Mouse (Mus musculus) MEL (cell line): ENCODE results near the gene Polr3h.

Experiments used
- CHD2 ChIP-seq: IDR thresholded peaks from 2 replicates; pipeline ENCODE4 v1.6.1; 2011; ENCODE audit warnings: low read length, improper control_type of control experiment
- CTCF ChIP-seq, 3 experiments: IDR thresholded peaks in 2 of 3; conservative IDR thresholded peaks in 1 of 3; 2 replicates each; pipeline ENCODE4 v1.5.1; 2011 to 2012; ENCODE audit warnings: low read length in 3 of 3, low read depth in 2 of 3, mild to moderate bottlenecking in 2 of 3, improper control_type of control experiment in 1 of 3, inconsistent platforms in 1 of 3, mixed read lengths in 1 of 3, moderate library complexity in 1 of 3; ENCODE audit not compliant: control insufficient read depth in 1 of 3, insufficient read depth in 1 of 3, poor library complexity in 1 of 3, severe bottlenecking in 1 of 3
- E2F4 ChIP-seq: IDR thresholded peaks from 2 replicates; pipeline ENCODE4 v1.6.1; 2011; ENCODE audit warnings: low read depth, low read length, improper control_type of control experiment, borderline replicate concordance
- ELF1 ChIP-seq: IDR thresholded peaks from 2 replicates; pipeline ENCODE4 v1.6.1; 2014; ENCODE audit warnings: low read depth, mild to moderate bottlenecking, inconsistent platforms, low read length, improper control_type of control experiment, moderate library complexity
- MEF2A ChIP-seq: IDR thresholded peaks from 2 replicates; pipeline ENCODE4 v1.6.1; 2014; ENCODE audit warnings: low read depth, mild to moderate bottlenecking, inconsistent platforms, low read length, improper control_type of control experiment; ENCODE audit not compliant: poor library complexity, insufficient replicate concordance, severe bottlenecking; ENCODE audit errors: extremely low read depth
- NRF1 ChIP-seq: IDR thresholded peaks from 2 replicates; pipeline ENCODE4 v1.6.1; 2014; ENCODE audit warnings: low read depth, mild to moderate bottlenecking, inconsistent platforms, low read length, improper control_type of control experiment, moderate library complexity; ENCODE audit not compliant: poor library complexity, insufficient read depth, severe bottlenecking
- POLR2A ChIP-seq, 2 experiments: IDR thresholded peaks; 2 replicates each; pipeline ENCODE4 v1.6.1; 2011 to 2012; ENCODE audit warnings: low read length in 2 of 2, mild to moderate bottlenecking in 2 of 2, control low read depth in 1 of 2, improper control_type of control experiment in 1 of 2, low read depth in 1 of 2, moderate library complexity in 1 of 2; ENCODE audit not compliant: control insufficient read depth in 1 of 2, insufficient read depth in 1 of 2, poor library complexity in 1 of 2
- RAD21 ChIP-seq: IDR thresholded peaks from 2 replicates; pipeline ENCODE4 v1.6.1; 2011; ENCODE audit warnings: mild to moderate bottlenecking, low read depth, low read length, improper control_type of control experiment
- SMC3 ChIP-seq: IDR thresholded peaks from 2 replicates; pipeline ENCODE4 v1.6.1; 2011; ENCODE audit warnings: low read depth, low read length, improper control_type of control experiment
- USF1 ChIP-seq: IDR thresholded peaks from 2 replicates; pipeline ENCODE4 v1.6.1; 2014; ENCODE audit warnings: low read depth, mild to moderate bottlenecking, inconsistent platforms, low read length, improper control_type of control experiment, moderate library complexity
- ZC3H11A ChIP-seq: IDR thresholded peaks from 2 replicates; pipeline ENCODE4 v1.6.1; 2012; ENCODE audit warnings: low read depth, mild to moderate bottlenecking, inconsistent platforms, low read length, improper control_type of control experiment
- ZKSCAN1 ChIP-seq: IDR thresholded peaks from 2 replicates; pipeline ENCODE4 v1.6.1; 2012; ENCODE audit warnings: low read depth, mild to moderate bottlenecking, inconsistent platforms, low read length, improper control_type of control experiment, moderate library complexity

DNA sequence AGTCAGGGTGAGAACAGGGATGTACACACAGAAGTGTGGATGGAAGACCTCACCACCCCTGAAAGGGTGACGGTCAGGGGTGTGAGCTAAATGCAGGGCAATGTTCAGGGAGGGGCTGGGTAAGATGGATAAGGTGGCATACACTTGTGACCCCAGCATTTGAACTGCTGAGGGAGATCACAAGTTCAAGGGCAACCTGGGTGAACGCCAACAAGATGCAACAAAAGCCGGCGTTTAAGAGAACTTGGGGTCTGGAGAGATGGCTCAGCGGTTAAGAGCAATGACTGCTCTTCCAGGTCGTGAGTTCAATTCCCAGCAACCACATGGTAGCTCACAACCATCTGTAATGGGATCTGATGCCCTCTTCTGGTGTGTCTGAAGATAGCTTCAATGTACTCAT is 28.7 kb upstream of the Polr3h start:
- TF ChIP-seq CTCF (IDR thresholded peaks at IDR 0.05 in 2 of 3, conservative IDR thresholded peaks at IDR 0.05 in 1 of 3; ENCODE audit: control insufficient read depth in 1 of 3, insufficient read depth in 1 of 3, low read depth in 2 of 3, low read length in 3 of 3, poor library complexity in 1 of 3, severe bottlenecking in 1 of 3) (no peak), E2F4 (no peak), USF1 (no peak), ZKSCAN1 (no peak), ELF1 (no peak), ZC3H11A (no peak), POLR2A (IDR thresholded peaks at IDR 0.05; ENCODE audit: control insufficient read depth in 1 of 2, insufficient read depth in 1 of 2, low read depth in 1 of 2, low read length in 2 of 2, poor library complexity in 1 of 2) (no peak), MEF2A (no peak), NRF1 (no peak), RAD21 (no peak), CHD2 (no peak), SMC3 (no peak)
